Mouse (Mus musculus) lung, postnatal 0 days (tissue): Measurements from ENCODE around the gene Hexim2. TPM values are rescaled to one million over a fixed set of nuclear protein-coding genes. Genes with fewer than 3 reads are reported as not detected.

Experiments used
- ATAC-seq: fragments of 200-750 bp; cut with Nextera tagmentation; 2 replicates; pipeline ENCODE4 v1.8.0; 2017; ENCODE audit warnings: moderate library complexity
- DNase-seq: peaks from one replicate; pipeline ENCODE4 v3.0.0-alpha.2; 2016; ENCODE audit warnings: low spot score
- H3K27ac ChIP-seq: fragments of 300-500 bp; sonication (generic); 2 replicates; pipeline ENCODE4 v1.5.1; 2014; ENCODE audit warnings: antibody characterized with exemption, mild to moderate bottlenecking, low read length, mixed read lengths
- H3K27me3 ChIP-seq: fragments of 300-500 bp; sonication (generic); replicated peaks from 2 replicates; pipeline ENCODE4 v1.6.1; 2014; ENCODE audit warnings: low read length, mixed read lengths; ENCODE audit not compliant: insufficient read depth
- H3K36me3 ChIP-seq: fragments of 300-500 bp; sonication (generic); 2 replicates; pipeline ENCODE4 v1.6.1; 2014; ENCODE audit warnings: low read length, mixed read lengths; ENCODE audit not compliant: insufficient read depth
- H3K4me1 ChIP-seq: fragments of 300-500 bp; sonication (generic); 2 replicates; pipeline ENCODE4 v1.6.1; 2014; ENCODE audit warnings: antibody characterized with exemption, low read depth, low read length, mixed read lengths; ENCODE audit not compliant: insufficient read depth
- H3K4me2 ChIP-seq: fragments of 300-500 bp; sonication (generic); replicated peaks from 2 replicates; pipeline ENCODE4 v1.6.1; 2014; ENCODE audit warnings: low read depth, mild to moderate bottlenecking, low read length, moderate library complexity, mixed read lengths
- H3K4me3 ChIP-seq: fragments of 300-500 bp; sonication (generic); 2 replicates; pipeline ENCODE4 v1.5.1; 2014; ENCODE audit warnings: low read depth, low read length
- H3K9ac ChIP-seq: fragments of 300-500 bp; sonication (generic); replicated peaks from 2 replicates; pipeline ENCODE4 v1.6.1; 2014; ENCODE audit warnings: low read depth, mild to moderate bottlenecking
- H3K9me3 ChIP-seq: fragments of 300-500 bp; sonication (generic); 2 replicates; pipeline ENCODE4 v1.6.1; 2016; ENCODE audit warnings: low read length, mixed read lengths
- CTCF ChIP-seq: IDR thresholded peaks from 2 replicates; pipeline ENCODE4 v1.5.1; 2016; ENCODE audit warnings: antibody characterized with exemption, mild to moderate bottlenecking
- EP300 ChIP-seq: IDR thresholded peaks from 2 replicates; pipeline ENCODE4 v1.6.1; 2016; ENCODE audit warnings: antibody characterized with exemption, mild to moderate bottlenecking, control low read depth
- WGBS: fragments of 180-500 bp; shearing (Covaris S2); extraction: QIAGEN DNeasy Blood & Tissue Kit; methylation state at CpG from one replicate; pipeline ENCODE4 v1.1.7; 2014; 5-methylcytosine and 5-hydroxymethylcytosine counted together
- polyA plus RNA-seq: library from polyadenylated mRNA; unstranded; fragments of >200 nt; fragmentation: Nextera tagmentation; extraction: Ambion mirVana; gene quantifications from 2 replicates; pipeline ENCODE4 v1.2.1, GENCODE M21; 2015

The Hexim2 gene
- polyA plus RNA-seq, 1 experiment from 2014 or later: 6.2 TPM

DNA sequence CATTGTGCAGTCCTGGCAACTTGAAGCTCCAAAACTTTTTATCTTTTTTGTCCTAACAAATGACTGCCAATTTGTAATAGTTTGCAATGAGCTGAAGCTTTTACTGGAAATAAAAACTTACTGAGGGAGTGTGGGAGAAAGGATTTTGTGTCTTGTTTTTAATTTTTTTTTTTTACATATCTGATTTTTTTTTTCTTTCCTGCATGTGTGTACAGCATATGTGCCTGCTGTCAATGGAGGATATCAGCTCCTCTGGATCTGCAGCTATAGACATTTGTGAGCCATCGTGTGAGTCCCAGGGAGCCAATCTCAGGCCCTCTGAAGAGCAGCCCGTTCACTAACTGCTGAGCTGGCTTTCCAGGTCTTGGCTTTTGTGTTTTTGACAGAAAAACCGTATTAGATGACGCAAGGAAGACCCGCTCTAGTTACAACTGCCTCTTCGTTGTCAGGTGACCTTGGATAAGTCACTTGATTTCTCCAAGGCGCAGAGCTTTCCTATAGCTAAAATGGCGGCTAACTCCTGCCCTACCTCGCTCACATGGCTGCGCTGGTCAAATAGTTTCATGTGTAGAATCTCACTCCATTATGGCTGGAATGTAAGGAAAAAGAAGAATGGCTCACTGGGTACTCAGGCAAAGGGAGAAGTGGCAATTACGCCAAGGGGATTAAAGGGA is 17.8 kb upstream of the Hexim2 start:
- peak overlapping the region; percentile 91 for H3K27ac ChIP-seq
- DNase-seq (no peak), ATAC-seq (no peak)
- H3K9ac ChIP-seq: no peak overlapping the region
- H3K4me1 ChIP-seq: peaks cover 21% of the 10 kb centered on the region; the same call in 1 of the 2 replicates
- H3K4me2 ChIP-seq: peak overlapping the region; percentile 58
- WGBS: 81% methylated on average over 11 of the region's 11 CpGs
- no peaks in the 10 kb centered on the region for H3K9me3 ChIP-seq
- no peaks in the 10 kb centered on the region for H3K27me3 ChIP-seq
- peak overlapping the region; percentile 63 for H3K4me3 ChIP-seq
- TF ChIP-seq EP300 (no peak), CTCF (no peak)
- H3K36me3 ChIP-seq: no peaks in the 10 kb centered on the region

DNA sequence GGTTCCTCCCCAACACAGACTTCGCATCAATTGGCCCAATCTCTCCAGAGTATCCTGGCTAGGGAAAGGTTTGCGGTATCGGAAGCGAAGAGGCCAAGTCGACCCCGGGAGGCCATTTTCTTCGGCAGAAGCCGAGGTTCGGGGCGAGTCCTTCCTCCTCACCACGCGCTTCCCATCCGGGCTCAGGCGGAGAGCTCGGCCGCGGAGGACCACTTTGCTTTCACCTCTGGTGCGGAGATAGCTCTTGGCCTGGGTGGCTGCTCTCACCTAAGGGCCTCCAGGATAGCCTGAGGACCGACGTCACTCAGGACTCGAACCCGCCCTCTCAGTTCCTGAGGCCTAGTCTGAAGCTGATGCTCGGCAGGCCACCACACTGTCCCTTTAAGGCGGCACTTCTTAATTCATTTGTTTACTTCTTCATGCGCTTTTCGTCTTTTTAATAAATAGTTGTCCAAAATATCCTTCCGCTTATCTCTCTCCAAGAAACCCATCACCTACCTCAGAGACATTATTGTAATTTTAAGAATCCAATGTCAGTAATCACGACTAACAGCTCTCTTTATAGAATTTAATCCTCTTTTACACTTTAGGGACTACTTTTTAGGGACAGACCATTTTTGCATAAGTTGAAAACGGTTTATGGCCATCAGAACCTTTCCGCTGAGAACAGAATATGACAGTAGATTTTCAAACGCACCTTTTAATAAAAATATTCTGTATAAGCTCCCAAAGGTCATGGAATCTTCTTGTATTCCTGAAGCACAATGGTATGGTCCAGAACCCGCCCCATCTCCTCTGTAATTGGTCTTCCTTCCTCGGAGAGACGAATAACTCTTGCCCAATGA is 16.8 kb upstream of the Hexim2 start:
- ATAC-seq (peak; percentile 66), DNase-seq (peak; percentile 97)
- WGBS: under 1% methylated on average over 34 of the region's 34 CpGs
- Histone ChIP-seq H3K27me3 (no peaks in the 10 kb centered on the region), H3K9me3 (no peaks in the 10 kb centered on the region), H3K4me2 (peak overlapping the region; percentile 58), H3K4me3 (peak overlapping the region; percentile 63), H3K36me3 (no peaks in the 10 kb centered on the region), H3K4me1 (peaks cover 21% of the 10 kb centered on the region; the same call in 1 of the 2 replicates), H3K27ac (peak overlapping the region; percentile 91), H3K9ac (peak overlapping the region; percentile 80)
- TF ChIP-seq CTCF (no peak), EP300 (peak; percentile 96)

DNA sequence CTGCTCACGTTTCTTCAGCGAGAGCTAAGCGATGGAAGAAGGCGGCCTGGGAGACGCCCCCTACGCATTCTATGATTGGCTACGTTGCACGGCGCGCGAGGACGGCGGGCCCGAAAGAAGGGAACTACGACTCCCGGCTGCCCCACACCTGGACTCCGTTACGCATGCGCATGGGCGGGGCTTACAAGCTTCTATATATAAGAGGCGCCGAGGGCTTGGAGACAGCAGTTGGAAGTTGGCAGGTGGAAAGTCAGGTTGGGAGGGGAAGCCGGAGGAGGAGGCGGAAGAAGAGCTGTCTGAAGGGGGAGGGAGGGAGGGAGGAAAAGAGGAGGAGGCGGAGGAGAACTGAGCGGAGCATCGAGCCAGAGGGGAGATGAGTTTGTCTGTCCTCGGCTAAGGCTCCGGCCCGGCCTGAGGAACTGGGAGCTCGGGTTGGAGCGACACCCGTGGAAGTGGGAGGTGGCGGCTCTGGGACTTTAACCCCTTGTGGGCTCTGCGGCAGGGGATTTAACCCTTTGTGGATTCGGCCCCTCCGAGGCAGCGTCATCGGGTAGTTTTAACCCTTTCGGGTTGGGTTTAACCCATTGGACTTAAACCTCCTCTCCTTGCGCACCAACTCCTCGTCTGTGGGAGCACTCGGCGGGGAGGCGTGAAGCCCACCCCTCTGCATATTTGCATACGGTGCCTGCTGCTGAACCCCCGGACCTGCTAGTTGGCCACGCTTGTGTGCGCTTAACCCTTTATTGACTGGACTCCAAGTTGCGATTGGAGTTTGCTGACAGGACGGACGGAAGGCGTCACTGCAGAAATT is 16.0 kb upstream of the Hexim2 start, which contains the start of gene Hexim1:
Gene Hexim1, plus strand, starts transcription at position 224 of the 811 bp plus-strand sequence.
- Histone ChIP-seq H3K36me3 (no peaks in the 10 kb centered on the region), H3K4me1 (peaks cover 21% of the 10 kb centered on the region; the same call in 1 of the 2 replicates), H3K4me3 (peak within 1 kb of the TSS; percentile 69), H3K9me3 (no peaks in the 10 kb centered on the region), H3K27me3 (no peaks in the 10 kb centered on the region), H3K9ac (peak within 1 kb of the TSS; percentile 80), H3K27ac (peak within 1 kb of the TSS; percentile 91), H3K4me2 (peak within 1 kb of the TSS; percentile 92)
- DNase-seq (peak; percentile 100), ATAC-seq (peak; percentile 93)
- TF ChIP-seq CTCF (no peak), EP300 (no peak)
- WGBS: under 1% methylated on average over 53 of the region's 53 CpGs

DNA sequence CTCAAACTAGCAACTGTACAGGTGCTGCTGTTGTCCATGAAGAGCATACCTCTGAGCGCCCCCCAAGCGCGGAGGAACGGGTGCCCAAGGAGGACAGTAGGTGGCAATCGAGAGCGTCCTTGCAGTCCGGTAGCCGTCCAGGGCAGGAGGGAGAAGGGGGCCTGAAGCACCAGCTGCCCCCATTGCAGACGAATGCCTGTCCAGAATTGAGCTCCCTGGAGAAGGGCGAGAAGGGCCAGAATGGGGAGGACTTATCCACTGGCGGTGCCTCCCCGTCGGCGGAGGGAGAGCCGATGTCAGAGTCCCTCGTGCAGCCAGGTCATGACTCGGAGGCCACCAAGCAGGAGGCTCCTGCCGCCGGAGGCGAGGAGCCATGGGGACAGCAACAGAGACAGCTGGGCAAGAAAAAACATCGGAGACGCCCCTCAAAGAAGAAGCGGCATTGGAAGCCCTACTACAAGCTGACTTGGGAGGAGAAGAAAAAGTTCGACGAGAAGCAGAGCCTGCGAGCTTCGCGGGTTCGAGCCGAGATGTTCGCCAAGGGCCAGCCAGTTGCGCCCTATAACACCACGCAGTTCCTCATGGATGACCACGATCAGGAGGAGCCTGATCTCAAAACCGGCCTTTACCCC is 15.2 kb upstream of the Hexim2 start:
- ATAC-seq (peak; percentile 25), DNase-seq (peak; percentile 88)
- Histone ChIP-seq H3K4me1 (peaks cover 14% of the 10 kb centered on the region; the same call in 1 of the 2 replicates), H3K9me3 (no peaks in the 10 kb centered on the region), H3K4me3 (peak overlapping the region; percentile 69), H3K27me3 (no peaks in the 10 kb centered on the region), H3K27ac (peak overlapping the region; percentile 85), H3K9ac (peak overlapping the region; percentile 72), H3K4me2 (peak overlapping the region; percentile 92), H3K36me3 (no peaks in the 10 kb centered on the region)
- under 1% methylated on average over 35 of the region's 35 CpGs for WGBS
- no peak for TF ChIP-seq EP300
- TF ChIP-seq CTCF: peak; percentile 86

DNA sequence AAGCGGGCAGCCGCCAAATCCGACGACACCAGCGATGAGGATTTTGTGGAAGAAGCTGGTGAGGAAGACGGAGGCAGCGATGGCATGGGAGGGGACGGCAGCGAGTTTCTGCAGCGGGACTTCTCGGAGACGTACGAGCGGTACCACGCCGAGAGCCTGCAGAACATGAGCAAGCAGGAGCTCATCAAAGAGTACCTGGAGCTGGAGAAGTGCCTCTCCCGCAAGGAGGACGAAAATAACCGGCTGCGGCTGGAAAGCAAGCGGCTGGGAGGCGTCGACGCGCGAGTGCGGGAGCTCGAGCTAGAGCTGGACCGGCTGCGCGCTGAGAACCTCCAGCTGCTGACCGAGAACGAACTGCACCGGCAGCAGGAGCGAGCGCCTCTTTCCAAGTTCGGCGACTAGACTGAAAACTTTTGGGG is 14.6 kb upstream of the Hexim2 start:
- peak overlapping the region; percentile 72 for H3K9ac ChIP-seq
- ATAC-seq (no peak), DNase-seq (peak; percentile 76)
- peak overlapping the region; percentile 92 for H3K4me2 ChIP-seq
- no peak; the same call in 1 of the 2 replicates for TF ChIP-seq CTCF
- no peak for TF ChIP-seq EP300
- WGBS: under 1% methylated on average over 38 of the region's 38 CpGs
- peak overlapping the region; percentile 85 for H3K27ac ChIP-seq
- no peaks in the 10 kb centered on the region for H3K9me3 ChIP-seq
- peaks cover 10% of the 10 kb centered on the region; the same call in 1 of the 2 replicates for H3K4me1 ChIP-seq
- H3K4me3 ChIP-seq: peak overlapping the region; percentile 69
- no peaks in the 10 kb centered on the region for H3K36me3 ChIP-seq
- H3K27me3 ChIP-seq: no peaks in the 10 kb centered on the region
